Mouse (Mus musculus) embryo, embryonic 11.5 days (tissue): Measurements from ENCODE around the gene Ccnk.

Source experiments
- DNase-seq: peaks from one replicate; pipeline ENCODE4 v3.0.0-alpha.2; 2012; ENCODE audit warnings: low read depth, low spot score

Ccnk gene

GRCm38 (mm10) chr12:108187541-108188091 is 8.2 kb downstream of the Ccnk start:
- DNase-seq: no peak

GRCm38 (mm10) chr12:108193878-108194277 is 14.5 kb downstream of the Ccnk start:
- DNase-seq: no peak

- no peak for DNase-seq
Measured at GRCm38 (mm10) chr12:108195761-108196160, 16.4 kb downstream of the Ccnk start.

- no peak for DNase-seq
Measured at GRCm38 (mm10) chr12:108198447-108198846, 19.1 kb downstream of the Ccnk start.

GRCm38 (mm10) chr12:108200094-108200493 is 20.7 kb downstream of the Ccnk start:
- DNase-seq: no peak

- DNase-seq: no peak
Measured at GRCm38 (mm10) chr12:108203895-108204294, 24.5 kb downstream of the Ccnk start.

- no peak for DNase-seq
Measured at GRCm38 (mm10) chr12:108204978-108205377, 25.6 kb downstream of the Ccnk start.

GRCm38 (mm10) chr12:108206641-108207040 is 27.3 kb downstream of the Ccnk start:
- DNase-seq: peak; percentile 64

- no peak for DNase-seq
Measured at GRCm38 (mm10) chr12:108208216-108208615, 28.8 kb downstream of the Ccnk start.

- DNase-seq: peak; percentile 61
Measured at GRCm38 (mm10) chr12:108208726-108209438, 29.5 kb downstream of the Ccnk start.

GRCm38 (mm10) chr12:108210623-108211022 is 31.2 kb downstream of the Ccnk start:
- no peak for DNase-seq

- no peak for DNase-seq
Measured at GRCm38 (mm10) chr12:108212071-108212470, 32.7 kb downstream of the Ccnk start.

GRCm38 (mm10) chr12:108212476-108212875 is 33.1 kb downstream of the Ccnk start:
- no peak for DNase-seq

- DNase-seq: no peak
Measured at GRCm38 (mm10) chr12:108213090-108214041, 34.0 kb downstream of the Ccnk start.

GRCm38 (mm10) chr12:108215090-108215489 is 35.7 kb downstream of the Ccnk start:
- no peak for DNase-seq

- DNase-seq: no peak
Measured at GRCm38 (mm10) chr12:108216611-108217370, 37.4 kb downstream of the Ccnk start.

- no peak for DNase-seq
Measured at GRCm38 (mm10) chr12:108217572-108217971, 38.2 kb downstream of the Ccnk start.

- DNase-seq: no peak
Measured at GRCm38 (mm10) chr12:108219163-108219562, 39.8 kb downstream of the Ccnk start.

- DNase-seq: no peak
Measured at GRCm38 (mm10) chr12:108219825-108220616, 40.6 kb downstream of the Ccnk start.

GRCm38 (mm10) chr12:108220621-108221020 is 41.2 kb downstream of the Ccnk start:
- DNase-seq: no peak

GRCm38 (mm10) chr12:108221206-108221605 is 41.8 kb downstream of the Ccnk start:
- no peak for DNase-seq
